Mouse (Mus musculus): ENCODE results near the gene Scube1.

The Scube1 gene

DNA sequence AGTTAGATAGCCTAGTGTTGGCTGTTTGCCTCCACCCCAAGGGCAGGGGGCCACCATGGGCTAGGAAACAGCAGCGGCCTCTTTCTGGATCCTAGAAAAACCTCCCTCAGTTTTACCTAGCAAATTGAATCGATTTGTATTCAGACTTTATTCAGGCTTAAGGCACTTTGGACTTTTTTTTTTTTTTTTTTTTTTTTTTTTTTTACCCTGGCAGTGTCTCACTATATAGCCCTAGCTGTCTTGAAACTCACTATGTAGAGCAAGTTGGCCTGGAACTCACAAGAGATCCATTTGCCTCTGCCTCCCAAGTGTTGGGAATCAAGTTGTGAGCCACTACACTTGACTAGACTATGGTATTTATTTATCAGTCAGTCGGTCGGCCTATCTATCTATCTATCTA, 128.0 kb downstream of the Scube1 start:
- DNase-seq (ENCODE audit: extremely low read depth, low read depth, low spot score), result no peak

DNA sequence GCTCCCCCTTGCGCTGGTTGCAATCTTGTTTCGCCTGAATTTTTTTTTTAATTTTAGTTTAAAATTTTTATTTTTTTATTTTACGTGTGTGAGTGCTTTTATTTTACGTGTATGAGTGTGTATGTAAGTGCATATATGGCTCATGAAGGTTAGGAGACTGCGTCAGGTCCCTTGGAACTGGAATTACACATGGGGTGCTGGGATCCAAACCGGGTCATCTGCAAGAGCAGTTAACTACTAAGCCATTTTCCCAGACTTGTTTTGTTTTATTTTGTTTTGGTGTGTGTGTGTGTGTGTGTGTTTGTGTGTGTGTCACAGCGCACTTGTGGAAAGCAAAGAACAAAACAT, 129.5 kb downstream of the Scube1 start:
- DNase-seq (ENCODE audit: extremely low read depth, low read depth, low spot score), result no peak

DNA sequence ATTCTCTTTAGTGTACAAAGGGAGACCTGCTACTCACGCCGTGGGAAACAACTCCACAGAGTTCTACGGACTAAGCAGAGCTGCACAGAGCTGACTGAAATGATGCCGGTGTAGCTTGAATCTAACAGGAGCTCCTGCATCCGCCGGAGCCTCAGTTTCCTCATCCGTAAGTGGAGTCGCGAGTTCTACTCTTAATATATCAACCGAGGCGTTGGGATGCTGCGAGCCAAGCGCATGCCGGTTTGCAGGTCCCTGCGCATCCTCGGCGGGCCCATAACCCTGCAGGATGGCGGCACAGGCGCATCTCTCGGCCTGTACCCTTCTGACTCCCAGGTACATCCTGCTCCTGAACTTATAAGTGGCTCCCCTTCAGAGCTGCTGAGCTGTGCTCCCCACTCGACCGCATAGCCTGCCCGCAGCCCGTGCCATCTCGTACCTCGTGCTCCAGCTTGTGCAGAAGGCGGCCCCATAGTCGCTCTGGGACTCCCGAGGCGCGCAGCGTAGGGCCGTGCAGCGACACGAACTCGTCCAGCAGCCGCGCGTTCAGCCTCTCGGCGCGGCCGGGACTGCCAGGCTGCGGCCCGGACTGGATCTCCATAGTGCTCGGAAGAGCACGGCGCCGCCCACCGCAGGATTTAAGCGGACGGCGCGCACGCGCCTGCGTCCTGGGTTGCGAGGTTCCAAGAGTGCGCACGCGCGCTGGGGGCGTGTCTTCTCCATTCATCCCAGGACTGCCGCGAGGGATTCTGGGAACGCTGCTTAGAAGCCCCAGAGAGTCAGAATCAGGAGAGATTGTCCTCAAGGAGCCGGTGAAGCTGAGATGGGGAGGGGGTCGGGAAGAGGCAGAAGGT, 130.1 kb downstream of the Scube1 start, which contains the start of gene Ttll12:
Gene Ttll12, minus strand, starts transcription at position 645 of the 851 bp plus-strand sequence.
- DNase-seq (ENCODE audit: extremely low read depth, low read depth, low spot score), result peak; percentile 56

DNA sequence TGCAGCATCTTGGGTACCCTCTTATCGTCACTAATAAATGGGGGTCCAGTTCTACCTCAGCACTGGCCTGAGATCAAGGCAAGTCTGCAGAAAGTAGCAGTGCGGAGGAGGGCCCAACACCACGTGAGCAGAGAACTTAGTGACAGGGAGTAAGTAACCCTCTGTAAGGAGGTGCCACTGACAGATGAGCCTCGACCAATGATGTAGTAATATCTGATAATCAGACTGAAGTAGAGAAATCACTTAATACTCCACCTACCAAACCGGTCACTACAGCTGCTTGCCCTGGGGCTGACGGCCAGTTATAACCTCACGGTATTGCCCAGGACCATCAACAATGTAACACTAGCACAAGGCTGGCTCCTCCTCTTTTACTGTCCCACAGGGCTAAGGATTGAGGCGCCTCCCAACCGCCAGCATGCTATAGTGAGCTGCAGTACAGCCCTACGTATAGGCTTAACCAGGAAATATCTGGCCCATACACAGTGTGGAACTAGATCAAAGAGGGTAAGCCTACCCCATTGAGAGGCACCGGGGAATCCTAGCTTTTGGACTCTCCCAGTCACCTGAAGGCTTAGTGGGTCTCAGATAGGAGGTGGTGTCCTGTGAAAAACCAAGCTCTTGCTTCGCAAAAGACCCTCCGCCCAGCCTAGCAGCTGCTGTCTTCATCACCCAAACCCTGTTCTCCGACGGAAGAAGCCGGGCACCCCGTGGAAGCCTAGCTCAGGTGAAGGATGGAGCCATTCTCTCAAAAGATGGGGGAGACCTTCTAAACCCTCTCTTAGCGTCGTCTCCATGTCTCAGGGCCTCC, 130.9 kb downstream of the Scube1 start:
- DNase-seq (ENCODE audit: extremely low read depth, low read depth, low spot score), result peak; percentile 42

DNA sequence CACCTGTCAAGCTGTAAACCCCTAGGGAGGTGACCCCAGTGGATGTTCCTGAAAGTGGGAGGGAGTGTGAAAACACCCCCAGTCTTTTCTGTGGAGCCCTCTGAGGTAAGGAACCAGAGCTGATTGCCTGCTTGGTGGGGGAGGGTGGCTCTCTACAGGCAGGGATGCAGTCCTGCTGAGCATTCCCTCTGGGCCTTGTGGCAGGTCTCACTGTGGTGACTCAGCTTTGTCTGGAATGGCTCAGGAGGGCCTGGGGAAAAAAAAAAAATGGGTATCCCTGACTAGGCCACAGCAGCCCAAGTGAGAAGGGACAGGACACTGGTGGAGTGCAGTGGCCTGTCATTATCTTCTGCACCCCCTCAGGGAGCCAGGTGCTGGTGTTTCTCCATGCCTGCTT, 131.6 kb downstream of the Scube1 start:
- no peak for DNase-seq (ENCODE audit: extremely low read depth, low read depth, low spot score)

DNA sequence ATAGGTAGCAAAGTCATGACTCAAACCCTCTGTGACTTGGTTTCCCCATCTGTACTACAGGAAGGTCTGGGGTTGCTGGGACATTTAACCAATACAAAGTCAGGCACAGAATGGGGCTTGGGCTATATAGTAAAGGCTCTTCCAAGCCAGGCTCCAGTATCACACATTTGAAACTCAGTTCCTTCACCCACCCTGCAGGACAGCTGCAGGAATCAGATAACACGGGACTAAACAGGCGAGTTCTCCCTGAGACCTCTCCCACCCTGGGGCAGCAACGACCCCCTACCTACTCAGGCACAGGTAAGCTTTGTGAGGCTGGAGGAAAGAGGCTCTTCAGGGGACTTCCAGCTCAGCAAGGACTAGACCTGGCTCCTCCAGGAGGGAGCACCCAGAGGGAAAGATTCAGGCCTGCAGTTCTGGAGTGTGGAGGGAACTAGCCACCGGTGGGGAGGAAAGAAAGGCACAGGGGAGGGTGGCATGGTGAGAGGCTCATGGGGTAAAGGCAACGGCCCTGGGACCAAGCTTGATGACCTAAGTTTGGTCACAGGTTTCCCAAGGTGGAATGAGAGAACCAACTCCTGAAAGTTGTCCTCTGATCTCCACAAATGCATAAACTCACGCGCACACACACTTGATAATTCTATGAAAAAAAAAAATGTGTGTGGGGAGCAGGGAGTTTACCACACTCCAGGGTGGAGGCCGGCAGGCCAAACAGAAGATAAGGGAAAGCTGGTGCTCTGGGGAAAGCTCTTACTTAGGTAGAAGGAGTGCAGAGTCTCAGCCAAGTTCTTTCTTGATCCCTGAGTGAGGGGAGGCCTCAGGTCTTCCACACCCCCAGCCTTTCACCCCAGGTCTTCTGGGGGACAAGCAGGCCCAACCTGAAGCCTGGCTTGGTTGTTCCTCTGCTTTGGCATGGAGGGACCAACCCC, 132.3 kb downstream of the Scube1 start:
- DNase-seq (ENCODE audit: extremely low read depth, low read depth, low spot score), result no peak

DNA sequence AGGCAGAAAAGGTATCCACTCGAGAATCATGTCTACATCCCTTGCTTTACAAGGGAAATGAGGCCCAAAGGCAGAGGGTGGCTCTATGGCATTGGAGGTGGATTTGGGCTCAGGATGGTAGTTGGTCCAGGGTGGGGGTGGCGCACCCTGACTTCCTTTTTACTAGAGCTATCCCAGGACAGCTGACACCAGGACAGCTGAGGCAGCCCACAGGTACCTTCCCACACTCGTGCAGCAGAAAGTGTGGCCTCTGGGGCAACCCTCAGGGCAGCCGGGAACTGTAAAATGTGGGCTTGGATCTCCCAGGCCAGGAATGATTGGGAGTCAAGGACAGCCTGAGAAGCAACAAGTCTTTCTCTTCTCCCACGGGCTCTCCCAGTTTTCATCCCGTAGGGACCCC, 133.1 kb downstream of the Scube1 start:
- no peak for DNase-seq (ENCODE audit: extremely low read depth, low read depth, low spot score)

DNA sequence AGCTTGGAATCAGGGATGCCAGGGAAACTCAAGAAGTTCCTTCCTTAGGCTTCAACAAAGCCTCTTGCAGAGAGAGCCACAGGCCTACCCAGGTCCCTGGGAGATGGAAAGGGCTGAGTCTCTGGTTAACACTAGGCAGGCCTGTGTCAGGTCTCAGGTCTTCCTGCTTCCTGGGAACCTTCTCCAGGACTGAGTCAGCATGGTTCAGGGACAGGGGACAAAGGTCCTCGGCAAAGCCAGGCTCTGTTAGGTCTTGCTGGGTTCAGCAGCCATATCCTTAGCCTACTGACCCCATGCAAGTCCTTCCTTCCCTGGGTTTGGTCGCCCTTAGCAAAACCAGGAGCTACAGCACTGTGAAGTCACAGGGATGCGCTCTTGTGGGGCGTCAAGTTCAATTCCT, 134.0 kb downstream of the Scube1 start:
- no peak for DNase-seq (ENCODE audit: extremely low read depth, low read depth, low spot score)

DNA sequence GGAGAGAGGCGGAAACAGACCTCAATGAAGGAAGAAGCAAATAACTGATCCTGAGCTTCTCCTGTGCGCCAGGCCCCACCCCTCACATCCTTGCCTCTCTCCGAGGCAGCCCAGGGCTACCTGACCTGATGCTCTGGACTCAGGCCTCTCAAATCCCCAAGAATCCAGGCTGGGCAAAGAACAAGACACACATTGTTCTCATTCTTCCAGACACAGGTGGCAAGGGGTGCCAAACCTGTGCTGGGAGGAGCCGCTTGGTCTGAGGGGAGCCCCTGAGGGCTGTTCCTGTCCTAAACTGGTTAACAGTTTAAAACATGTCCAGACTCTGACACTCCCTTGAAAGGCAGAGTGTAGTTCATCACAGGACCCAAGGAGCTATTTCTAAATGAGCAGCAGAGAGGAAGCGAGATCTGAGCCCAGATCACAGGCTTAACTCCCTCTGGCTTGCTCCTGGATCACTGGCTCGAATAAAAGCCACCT, 140.0 kb downstream of the Scube1 start:
- peak; percentile 95 for DNase-seq (ENCODE audit: extremely low read depth, low read depth, low spot score)

DNA sequence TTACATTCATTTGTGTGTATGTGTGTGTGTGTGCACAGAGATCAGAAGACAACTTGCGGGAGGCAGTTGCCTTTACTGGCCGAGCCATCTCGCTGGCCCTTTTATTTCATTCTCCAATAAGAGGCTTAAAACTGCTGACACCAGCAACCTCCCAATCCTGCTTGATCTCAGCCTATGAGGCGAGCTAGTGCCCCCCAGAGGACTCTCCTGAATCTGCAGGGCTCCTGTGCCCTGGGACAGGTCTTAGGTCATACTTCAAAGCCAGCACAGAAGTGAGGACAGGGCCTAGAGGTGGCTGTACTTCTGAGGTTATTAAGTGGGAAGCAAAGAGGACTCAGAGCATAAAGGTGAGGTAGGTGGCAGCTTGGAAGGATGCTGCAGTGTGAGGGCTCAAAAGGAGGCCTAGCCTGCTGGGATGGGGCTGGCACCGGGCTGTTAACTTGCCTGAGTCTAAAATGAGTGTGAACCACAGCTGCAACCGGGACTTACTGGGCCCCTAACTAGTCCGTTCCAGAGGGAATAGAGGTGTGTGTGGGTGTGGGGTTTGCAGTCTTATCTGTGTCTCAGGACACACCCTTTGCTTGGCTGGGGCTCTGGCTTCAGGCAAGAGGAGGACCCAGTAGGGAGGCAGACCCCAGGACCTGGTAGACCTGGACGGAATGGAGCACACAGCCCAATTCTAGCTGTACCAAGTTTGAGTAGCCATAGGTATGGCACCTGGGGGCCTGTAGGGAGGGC, 141.2 kb downstream of the Scube1 start:
- no peak for DNase-seq (ENCODE audit: extremely low read depth, low read depth, low spot score)

DNA sequence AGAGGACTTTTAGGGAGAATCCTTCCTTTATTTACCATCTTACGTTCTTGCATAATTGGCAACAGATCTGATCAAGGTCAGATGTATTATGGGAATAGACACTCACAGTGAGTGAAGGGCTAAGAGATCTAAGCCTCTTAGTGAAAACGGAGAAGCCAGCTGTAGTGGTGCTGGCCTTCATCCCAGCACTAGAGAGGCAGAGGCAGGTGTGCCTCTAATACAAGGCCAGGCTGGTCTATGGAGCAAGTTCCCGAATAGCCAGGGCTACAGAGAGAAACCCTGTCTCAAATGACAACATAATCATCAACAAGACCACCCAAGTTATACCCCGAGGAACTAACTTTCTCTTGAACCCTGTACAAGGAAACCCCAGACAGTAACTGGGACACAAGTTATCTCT, 141.9 kb downstream of the Scube1 start:
- DNase-seq (ENCODE audit: extremely low read depth, low read depth, low spot score), result no peak

DNA sequence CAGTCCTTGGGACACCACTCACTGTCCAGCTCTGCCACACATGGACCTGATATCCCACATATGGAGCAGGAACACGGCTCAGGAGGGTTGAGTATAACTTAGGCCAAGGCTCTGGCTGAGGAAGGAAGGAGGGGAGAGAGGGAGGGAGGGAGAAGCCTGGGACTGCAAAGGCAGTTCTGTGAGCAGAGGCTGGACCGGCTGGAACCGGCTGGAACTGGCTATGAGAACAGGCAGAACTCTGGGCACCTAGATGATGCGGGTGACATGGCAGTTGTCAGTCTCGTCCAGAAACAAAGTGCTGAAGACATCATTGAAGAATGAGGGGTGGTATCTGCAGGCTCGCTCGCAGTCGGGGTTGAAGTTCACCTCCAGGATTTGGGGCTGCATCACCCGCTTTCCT, 148.2 kb downstream of the Scube1 start:
- DNase-seq (ENCODE audit: extremely low read depth, low read depth, low spot score), result no peak

DNA sequence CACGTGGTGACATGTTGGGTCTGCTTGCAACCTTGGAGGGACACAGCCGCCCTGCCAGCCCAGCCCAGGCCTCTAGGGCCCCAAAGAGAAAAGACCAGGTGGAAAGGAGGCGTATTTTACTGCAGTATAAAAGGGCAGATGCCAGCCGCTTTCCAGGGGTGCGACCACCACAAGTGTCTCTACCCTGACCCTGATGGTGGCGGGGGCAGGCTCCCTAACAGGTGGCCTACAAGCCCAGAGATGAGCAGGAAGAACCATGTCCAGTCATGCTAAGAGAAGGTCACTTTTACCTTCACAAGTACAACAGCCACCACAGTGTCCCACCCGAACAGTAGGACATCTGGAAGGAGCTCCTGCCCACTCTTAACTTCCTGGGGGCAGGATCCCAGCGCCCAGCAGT, 149.3 kb downstream of the Scube1 start:
- DNase-seq (ENCODE audit: extremely low read depth, low read depth, low spot score), result no peak

DNA sequence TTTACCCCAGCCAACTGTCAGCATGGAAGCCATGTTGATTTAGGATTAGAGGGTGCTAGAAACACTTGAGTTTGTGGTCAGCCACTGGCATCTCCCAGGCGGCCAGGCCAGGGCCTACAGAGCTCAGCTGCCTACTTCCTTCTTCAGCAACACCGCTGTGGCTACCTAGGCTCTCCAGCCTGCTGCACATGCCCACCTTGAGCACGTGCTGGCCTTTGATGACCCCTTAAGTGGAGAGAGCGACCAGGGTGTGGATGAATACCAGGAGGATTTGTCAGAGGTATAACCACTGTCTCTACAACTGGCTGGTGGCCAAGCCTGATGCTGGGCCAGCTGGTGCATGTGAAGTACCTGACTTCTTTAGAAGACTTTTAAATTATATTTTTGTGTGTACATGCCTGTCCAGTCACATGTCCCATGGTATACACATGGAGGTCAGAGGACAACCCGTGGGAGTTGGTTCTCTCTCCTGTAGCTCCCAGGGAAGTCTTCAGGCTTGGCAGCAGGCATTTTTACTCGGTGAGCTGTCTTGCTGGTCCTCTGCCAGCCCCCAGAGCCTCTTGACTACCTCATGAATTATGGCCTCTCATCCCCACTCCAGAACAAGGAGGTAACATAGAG, 150.0 kb downstream of the Scube1 start:
- no peak for DNase-seq (ENCODE audit: extremely low read depth, low read depth, low spot score)

DNA sequence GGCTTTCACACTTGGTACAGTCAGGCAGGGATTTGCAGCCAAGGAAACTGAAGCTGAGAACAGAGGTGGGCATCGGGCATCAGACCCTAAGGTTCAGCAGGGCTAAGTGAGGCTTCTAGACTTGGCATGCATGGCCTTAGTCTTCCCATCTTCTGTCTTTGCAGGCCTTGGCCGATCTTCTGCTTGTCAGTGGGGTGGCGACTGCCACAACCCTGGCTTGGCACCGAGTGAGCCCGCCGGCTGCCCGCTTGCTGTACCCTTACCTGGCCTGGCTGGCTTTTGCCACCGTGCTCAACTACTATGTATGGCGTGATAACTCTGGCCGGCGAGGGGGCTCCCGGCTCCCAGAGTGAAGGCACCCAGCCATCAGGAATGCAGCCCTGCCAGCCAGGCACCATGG, 151.2 kb downstream of the Scube1 start:
- DNase-seq (ENCODE audit: extremely low read depth, low read depth, low spot score), result no peak

DNA sequence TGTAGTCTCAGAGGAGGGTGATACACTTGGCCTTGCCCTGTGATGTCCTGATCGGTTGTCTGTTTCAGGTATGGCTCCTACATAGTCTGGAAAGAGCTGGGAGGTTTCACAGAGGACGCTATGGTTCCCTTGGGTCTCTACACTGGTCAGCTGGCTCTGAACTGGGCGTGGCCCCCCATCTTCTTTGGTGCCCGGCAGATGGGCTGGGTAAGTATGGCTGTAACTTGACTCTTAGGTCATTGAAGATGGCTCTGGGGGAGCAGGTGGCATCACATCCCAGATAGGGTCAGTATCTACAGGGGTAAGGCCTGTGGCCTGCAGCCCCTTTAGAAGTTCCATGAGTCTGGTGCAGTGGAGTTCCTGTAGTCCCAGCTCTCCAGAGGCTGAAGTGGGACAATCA, 152.7 kb downstream of the Scube1 start:
- DNase-seq (ENCODE audit: extremely low read depth, low read depth, low spot score), result no peak

DNA sequence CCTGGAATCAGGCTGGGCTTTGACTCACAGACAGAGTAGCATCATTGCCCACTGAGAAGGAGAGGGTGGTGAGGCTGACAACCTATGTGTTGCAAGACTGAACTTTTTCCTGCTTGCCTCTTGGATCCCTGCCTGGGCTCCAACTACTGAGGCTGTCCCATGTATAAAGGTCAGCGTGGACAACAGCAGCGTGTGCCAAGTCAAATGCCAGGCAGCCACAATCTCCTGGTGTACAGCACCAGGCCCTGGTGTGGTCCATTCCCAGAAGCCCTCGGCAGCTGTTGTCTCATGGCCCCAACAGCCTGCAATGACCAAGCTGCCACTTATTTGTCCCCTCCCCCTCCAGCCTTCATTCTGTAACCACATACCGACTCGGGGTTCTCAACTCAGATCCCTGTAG, 153.2 kb downstream of the Scube1 start:
- DNase-seq (ENCODE audit: extremely low read depth, low read depth, low spot score), result no peak

DNA sequence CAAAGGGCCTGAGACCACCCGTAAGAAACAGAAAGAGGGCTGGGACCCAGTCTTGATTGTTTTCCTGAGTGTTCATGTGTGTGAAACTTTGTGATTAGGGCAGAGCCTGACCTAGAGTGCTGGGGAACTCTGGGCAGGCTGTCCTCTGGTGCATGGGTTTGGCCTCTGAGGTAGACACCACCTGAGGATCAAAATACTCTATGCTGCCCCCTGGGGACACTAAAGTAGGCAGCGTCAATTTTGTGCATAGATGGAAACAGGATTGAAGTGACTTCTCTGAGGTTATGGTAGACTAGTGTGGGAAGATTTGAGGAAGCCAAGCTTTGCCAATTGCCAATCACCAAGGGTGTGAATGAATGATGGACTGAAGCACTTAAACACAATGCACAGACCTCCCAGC, 154.2 kb downstream of the Scube1 start:
- DNase-seq (ENCODE audit: extremely low read depth, low read depth, low spot score), result no peak

DNA sequence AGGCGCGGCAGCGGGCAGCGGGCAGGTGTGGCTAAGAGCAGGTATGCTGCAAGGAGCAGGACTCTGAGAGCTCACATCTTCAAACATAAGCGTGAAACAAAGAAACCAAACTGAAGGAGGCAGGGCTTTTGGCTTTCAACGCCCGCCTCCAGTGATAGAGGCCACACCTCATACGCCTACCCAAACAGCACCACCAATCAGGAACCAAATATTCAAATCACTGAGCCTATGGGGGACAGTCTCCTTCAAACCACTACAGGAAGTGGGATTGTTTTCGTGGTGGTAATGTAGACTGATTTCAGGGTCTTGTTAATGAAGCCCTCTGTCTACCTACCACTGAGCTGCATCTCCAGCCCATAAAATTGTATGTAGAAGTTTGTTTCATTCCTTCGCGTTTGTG, 155.1 kb downstream of the Scube1 start:
- no peak for DNase-seq (ENCODE audit: extremely low read depth, low read depth, low spot score)

DNA sequence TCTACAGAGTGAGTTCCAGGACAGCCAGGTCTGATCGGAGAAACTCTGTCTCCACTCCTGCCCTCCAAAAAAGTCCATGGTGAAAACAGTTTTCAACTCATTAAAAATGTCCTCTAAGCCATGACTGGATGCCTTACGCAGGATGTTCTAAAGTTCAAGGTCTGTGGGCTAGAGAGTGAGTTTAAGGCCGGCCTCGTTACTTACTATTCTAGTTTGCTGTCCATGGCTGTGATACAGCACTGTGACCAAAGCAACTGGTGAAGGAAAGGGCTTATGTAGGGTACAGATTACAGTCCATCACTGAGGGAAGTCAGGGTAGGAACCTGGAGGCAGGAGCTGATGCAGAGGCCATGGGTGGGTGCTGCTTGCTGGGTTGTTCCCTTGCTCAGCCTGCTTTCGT, 156.3 kb downstream of the Scube1 start:
- DNase-seq (ENCODE audit: extremely low read depth, low read depth, low spot score), result no peak
